Mouse (Mus musculus) heart, postnatal 0 days (tissue): ENCODE data around the gene Cemip2.
A peak's percentile ranks its signal among the peaks of the same experiment; 100 is the strongest.

ENCODE experiments used
- CTCF ChIP-seq: IDR thresholded peaks from 2 replicates; pipeline ENCODE4 v1.5.1; 2016; ENCODE audit warnings: antibody characterized with exemption, control low read depth, low read depth
- EP300 ChIP-seq: IDR thresholded peaks from 2 replicates; pipeline ENCODE4 v1.6.1; 2016; ENCODE audit warnings: antibody characterized with exemption, low read depth

DNA sequence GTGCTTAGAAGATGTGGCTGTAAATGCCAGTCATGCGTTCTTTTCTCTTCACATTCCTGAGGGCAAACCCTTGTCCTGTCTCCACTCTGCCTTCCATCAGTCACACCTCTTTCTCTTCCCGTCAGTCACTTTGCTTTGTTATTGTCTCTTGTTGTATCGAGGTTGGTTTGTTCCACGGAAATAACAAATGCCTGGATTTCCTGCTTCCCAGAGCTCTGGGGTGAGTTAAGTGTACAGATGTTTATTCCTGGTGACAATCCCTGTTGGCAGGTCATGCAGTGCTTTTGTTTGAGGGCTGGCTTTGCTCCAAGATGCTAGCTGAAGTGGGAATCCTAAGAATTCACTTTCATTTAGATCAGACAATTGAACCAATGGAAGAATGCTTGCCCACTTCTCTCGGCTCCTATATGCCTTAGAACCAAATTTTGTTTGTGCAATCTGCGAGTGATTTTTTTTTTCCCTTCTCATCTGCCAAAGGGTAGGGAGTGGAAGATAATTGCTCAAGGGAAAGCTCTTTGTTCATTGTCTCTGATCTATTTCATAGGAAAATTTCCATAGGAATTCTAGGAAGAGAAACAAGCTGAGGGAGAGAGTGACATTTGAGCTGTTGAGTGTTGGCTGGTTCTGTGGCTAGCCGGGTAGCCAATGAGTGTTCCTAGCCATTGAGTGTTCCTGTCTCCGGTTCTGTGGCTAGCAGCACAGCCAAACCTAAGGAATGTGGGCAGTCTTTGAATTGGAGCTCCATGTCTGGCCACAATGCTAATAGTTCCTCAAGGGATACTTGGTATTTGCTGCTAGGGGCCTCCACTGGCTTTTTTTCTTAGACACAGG lies 104.2 kb downstream of the Cemip2 start:
- TF ChIP-seq CTCF (no peak), EP300 (peak; percentile 89)
